Mouse (Mus musculus): ENCODE data around the gene Etaa1.
A peak's percentile ranks its signal among the peaks of the same experiment; 100 is the strongest.

DNA sequence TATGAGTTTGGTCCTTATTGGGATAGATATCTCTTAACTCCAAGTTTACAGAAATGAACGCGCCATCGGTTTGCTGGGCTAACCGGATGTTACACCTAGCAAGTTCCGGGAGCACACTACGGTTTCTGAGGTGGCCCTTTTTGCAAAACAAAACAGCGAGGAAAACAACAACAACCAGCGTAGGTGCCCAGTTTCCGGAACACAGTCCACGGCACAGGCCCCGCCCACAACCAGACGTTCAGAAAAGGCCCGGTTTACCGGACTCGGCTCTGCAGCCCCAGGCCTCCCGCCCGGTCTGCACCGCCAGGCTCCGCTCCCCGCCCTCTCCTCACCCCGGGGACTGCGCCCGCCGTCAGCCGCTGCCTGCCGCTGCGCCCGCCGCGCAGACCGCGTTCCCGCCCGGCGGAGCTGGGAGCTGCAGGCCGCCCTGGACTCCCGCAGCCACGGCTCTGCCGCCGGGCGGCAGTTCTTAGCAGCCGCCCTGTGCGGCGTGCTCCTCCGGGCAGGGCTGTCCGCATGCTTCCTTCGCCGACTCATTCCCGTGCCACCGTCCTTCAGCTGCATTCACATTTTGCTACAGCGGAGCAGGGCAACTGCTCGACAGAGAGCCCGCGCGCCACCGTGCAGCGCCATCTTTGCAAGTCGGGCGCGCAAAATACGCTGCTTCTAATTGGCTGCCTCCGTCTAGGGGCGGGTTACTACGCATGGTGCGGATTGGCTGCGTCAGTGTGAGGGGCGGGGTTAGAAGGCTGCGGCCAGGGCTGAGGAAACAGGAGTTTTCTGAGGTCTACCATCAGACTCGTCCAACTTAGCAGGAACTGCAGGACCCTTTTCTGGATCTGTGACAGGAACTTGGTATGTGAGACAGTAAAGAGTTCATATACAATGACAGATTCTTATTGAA lies at the start of gene Etaa1:
- TF ChIP-seq CTCF (IDR thresholded peaks at IDR 0.05; ENCODE audit: borderline replicate concordance, insufficient read depth, low read depth, low read length): no peak
- peak; percentile 71; the same call in 1 of the 2 replicates for TF ChIP-seq POLR2A (IDR thresholded peaks at IDR 0.05; ENCODE audit: borderline replicate concordance, insufficient read depth, low read length)

Data from cerebellum, adult 2 months (tissue).